Mouse (Mus musculus) left cerebral cortex, adult 18-20 months (tissue): ENCODE results near the gene Shd. TPM values are rescaled to one million over a fixed set of nuclear protein-coding genes. Genes with fewer than 3 reads are reported as not detected.
"Not testable (repeated sequence)": the region's sequence is repeated elsewhere in the genome, so short reads cannot be mapped to it uniquely, and the experiment has no call there.

Experiments used
- DNase-seq, 2 experiments: peaks; one replicate each; pipeline ENCODE4 v3.0.0; 2021 to 2022; ENCODE audit warnings: low spot score in 2 of 2, mixed read lengths in 1 of 2
- long read RNA-seq, 2 experiments: library from polyadenylated mRNA; stranded (forward); transcript quantifications; one replicate each; pipeline ENCODE4 v2.0.0; 2021
- total RNA-seq, 2 experiments: library from RNA; stranded (reverse); gene quantifications; 2 replicates each; pipeline ENCODE4 v1.2.3; 2021

Gene Shd
- total RNA-seq, result 10 to 100 TPM; 39.2 to 41.0 TPM
- long read RNA-seq, experiment 1, transcript Shd-201 (7 exons, 1,546 nt), result major isoform, 16 of 39 reads
- long read RNA-seq, experiment 1, transcript Shd-202 (7 exons, 1,430 nt), result minor isoform, 7 of 39 reads
- long read RNA-seq, experiment 1, partial matches to known transcripts, result 4 of 39 reads
- long read RNA-seq, experiment 1, other reads (novel, unspliced or antisense), result 10 of 39 reads
- long read RNA-seq, experiment 2, transcript Shd-202 (7 exons, 1,430 nt), result minor isoform, 6 of 36 reads
- long read RNA-seq, experiment 2, transcript Shd-201 (7 exons, 1,546 nt), result major isoform, 11 of 36 reads
- long read RNA-seq, experiment 2, partial matches to known transcripts, result 5 of 36 reads
- long read RNA-seq, experiment 2, other reads (novel, unspliced or antisense), result 14 of 36 reads

- DNase-seq, result peak in 1 of 2 experiments; percentile 61
These were observed at the start of gene Shd for GRCm38 (mm10) chr17:55969966-55970891. Gene Shd (plus strand): TSS chr17:55970467.

- DNase-seq, result peak; percentile 53 to 63
These were observed 38.4 kb upstream of the Shd start for GRCm38 (mm10) chr17:55931553-55932502.

- DNase-seq, result no peak
These were observed 37.6 kb upstream of the Shd start for GRCm38 (mm10) chr17:55932635-55933034.

GRCm38 (mm10) chr17:55933191-55933590 lies 37.1 kb upstream of the Shd start:
- no peak for DNase-seq

- not testable (repeated sequence) for DNase-seq
These were observed 25.8 kb upstream of the Shd start for GRCm38 (mm10) chr17:55944387-55944865.

GRCm38 (mm10) chr17:55944866-55945682 lies 25.2 kb upstream of the Shd start:
- DNase-seq, result peak; percentile 94 to 95

- no peak for DNase-seq
These were observed 24.6 kb upstream of the Shd start for GRCm38 (mm10) chr17:55945696-55946095.

GRCm38 (mm10) chr17:55948647-55949046 lies 21.6 kb upstream of the Shd start:
- DNase-seq, result no peak

GRCm38 (mm10) chr17:55949400-55949799 lies 20.9 kb upstream of the Shd start, which contains the start of gene Zfp119b:
Gene Zfp119b (minus strand): TSS chr17:55949500.
- DNase-seq, result no peak

- DNase-seq, result no peak
These were observed 19.7 kb upstream of the Shd start for GRCm38 (mm10) chr17:55950601-55951000.

GRCm38 (mm10) chr17:55952041-55952440 lies 18.2 kb upstream of the Shd start:
- DNase-seq, result no peak

- no peak for DNase-seq
These were observed 17.7 kb upstream of the Shd start, which contains the start of gene Ebi3 for GRCm38 (mm10) chr17:55952447-55953027. Gene Ebi3 (plus strand): TSS chr17:55952640.

- DNase-seq, result no peak
These were observed 16.5 kb upstream of the Shd start for GRCm38 (mm10) chr17:55953751-55954150.

GRCm38 (mm10) chr17:55954229-55954628 lies 16.0 kb upstream of the Shd start:
- DNase-seq, result no peak

GRCm38 (mm10) chr17:55956129-55956528 lies 14.1 kb upstream of the Shd start:
- DNase-seq, result peak; percentile 86 to 87

- DNase-seq, result no peak
These were observed 13.7 kb upstream of the Shd start for GRCm38 (mm10) chr17:55956591-55956990.

GRCm38 (mm10) chr17:55957168-55957567 lies 13.1 kb upstream of the Shd start:
- peak; percentile 62 to 80 for DNase-seq

- DNase-seq, result no peak
These were observed 12.3 kb upstream of the Shd start for GRCm38 (mm10) chr17:55957726-55958583.
